Mouse (Mus musculus): ENCODE measurements around the gene Pygm. TPM values are rescaled to one million over a fixed set of nuclear protein-coding genes. Genes with fewer than 3 reads are reported as not detected.
A peak's percentile ranks its signal among the peaks of the same experiment; 100 is the strongest.

The Pygm gene
- polyA plus RNA-seq (2016; fragmentation: Nextera tagmentation; extraction: Ambion mirVana) = 2.1 and 2.7 TPM in 2 replicates

GRCm38 (mm10) chr19:6384128-6384527 is at the start of gene Pygm:
TSS of gene Pygm (plus strand) at chr19:6384399.
- Histone ChIP-seq H3K27ac (replicated peaks) (peak within 1 kb of the TSS; percentile 64), H3K9me3 (replicated peaks) (no peaks in the 10 kb centered on the region), H3K4me1 (peaks cover 39% of the 10 kb centered on the region), H3K4me3 (peak within 1 kb of the TSS; percentile 0; the same call in 1 of the 2 replicates), H3K27me3 (ENCODE audit: low read depth, poor library complexity, severe bottlenecking) (peaks cover 23% of the 10 kb centered on the region), H3K36me3 (peaks cover 20% of the 10 kb centered on the region)
- WGBS = 20% methylated on average over 7 of the region's 7 CpGs
- DNase-seq (ENCODE audit: low spot score) = no peak

DNA sequence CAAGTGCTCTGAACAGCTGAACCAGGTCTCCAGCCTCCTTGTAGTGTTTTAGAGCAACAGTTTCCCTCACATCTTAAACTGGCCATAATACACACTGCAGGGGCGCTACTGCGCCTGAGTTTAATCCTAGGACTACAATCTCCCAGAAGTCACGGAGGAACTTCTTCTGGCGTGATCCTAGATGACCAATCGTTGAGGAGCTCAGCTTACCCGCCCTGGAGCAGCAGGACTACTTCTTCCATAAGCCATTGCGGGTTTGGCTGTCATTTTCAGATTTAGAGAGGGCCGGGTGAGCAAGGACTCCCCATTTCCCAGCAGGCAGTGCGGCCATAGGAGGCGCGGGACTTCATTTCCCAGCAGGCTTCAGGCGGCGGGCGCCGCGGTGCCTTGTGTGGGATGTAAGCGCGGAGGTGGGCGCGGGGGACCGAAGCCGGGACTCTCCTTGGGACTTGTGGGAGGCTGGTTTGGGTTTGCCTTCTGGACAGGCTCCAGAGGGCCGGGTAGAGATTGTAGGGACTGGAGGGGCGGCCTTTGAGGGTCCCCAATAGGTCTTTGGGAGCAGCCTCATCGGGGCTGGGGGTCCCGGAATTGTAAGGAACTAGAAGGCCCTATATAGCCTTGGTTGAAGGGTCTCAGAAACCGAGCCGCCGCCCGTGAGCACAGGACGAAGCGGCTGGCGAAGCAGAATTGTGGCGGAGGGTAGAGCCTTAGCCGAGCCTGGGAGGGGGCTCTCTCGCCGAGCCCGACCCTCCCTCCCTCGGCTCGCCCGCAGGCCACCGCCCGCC is 49.3 kb upstream of the Pygm start, which contains the start of gene Men1:
Gene Men1, plus strand, starts transcription at position 307 of the 785 bp plus-strand sequence.
- H3K27ac ChIP-seq (replicated peaks) = peak within 1 kb of the TSS; percentile 90
- H3K4me1 ChIP-seq = peaks cover 45% of the 10 kb centered on the region
- DNase-seq (ENCODE audit: low spot score) = peak; percentile 96
- H3K27me3 ChIP-seq (ENCODE audit: low read depth, poor library complexity, severe bottlenecking) = no peaks in the 10 kb centered on the region
- under 1% methylated on average over 40 of the region's 43 CpGs for WGBS
- H3K36me3 ChIP-seq = peaks cover 34% of the 10 kb centered on the region
- H3K4me3 ChIP-seq = peak within 1 kb of the TSS; percentile 92
- no peaks in the 10 kb centered on the region for H3K9me3 ChIP-seq (replicated peaks)

- no peaks in the 10 kb centered on the region for H3K27me3 ChIP-seq (ENCODE audit: low read depth, poor library complexity, severe bottlenecking)
- H3K9me3 ChIP-seq (replicated peaks) = no peaks in the 10 kb centered on the region
- H3K4me1 ChIP-seq = peaks cover 50% of the 10 kb centered on the region
- peak overlapping the region; percentile 92 for H3K4me3 ChIP-seq
- DNase-seq (ENCODE audit: low spot score) = no peak
- H3K27ac ChIP-seq (replicated peaks) = peak overlapping the region; percentile 90
- peaks cover 39% of the 10 kb centered on the region for H3K36me3 ChIP-seq
- WGBS = 1% methylated on average over 25 of the region's 25 CpGs
Observed at GRCm38 (mm10) chr19:6335458-6335827, 48.8 kb upstream of the Pygm start.

DNA sequence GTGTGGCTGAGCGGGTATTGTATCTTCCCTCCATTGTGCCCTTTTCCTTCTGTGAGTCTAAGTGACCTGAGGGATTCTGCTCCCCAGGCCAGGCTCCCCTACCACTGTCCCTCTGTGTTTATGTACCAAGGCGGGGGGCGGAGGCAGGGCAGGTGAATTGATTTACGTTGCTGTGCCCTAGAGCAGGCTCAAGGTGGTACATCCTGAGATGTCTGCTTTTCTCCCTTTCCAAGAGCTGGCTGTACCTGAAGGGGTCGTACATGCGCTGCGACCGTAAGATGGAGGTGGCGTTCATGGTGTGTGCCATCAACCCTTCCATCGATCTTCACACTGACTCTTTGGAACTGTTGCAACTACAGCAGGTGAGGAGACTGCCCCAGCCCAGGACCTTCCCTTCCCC is 47.3 kb upstream of the Pygm start:
- WGBS = 96% methylated on average over 10 of the region's 10 CpGs
- Histone ChIP-seq H3K36me3 (peaks cover 43% of the 10 kb centered on the region), H3K9me3 (replicated peaks) (no peaks in the 10 kb centered on the region), H3K4me3 (peak overlapping the region; percentile 92), H3K27me3 (ENCODE audit: low read depth, poor library complexity, severe bottlenecking) (peaks cover 5% of the 10 kb centered on the region; the same call in 1 of the 2 replicates), H3K27ac (replicated peaks) (no peak overlapping the region), H3K4me1 (peaks cover 63% of the 10 kb centered on the region)
- no peak for DNase-seq (ENCODE audit: low spot score)

- peaks cover 68% of the 10 kb centered on the region for H3K4me1 ChIP-seq
- H3K4me3 ChIP-seq = peak overlapping the region; percentile 18; the same call in 1 of the 2 replicates
- 95% methylated on average over 7 of the region's 7 CpGs for WGBS
- H3K9me3 ChIP-seq (replicated peaks) = no peaks in the 10 kb centered on the region
- peaks cover 56% of the 10 kb centered on the region for H3K36me3 ChIP-seq
- no peak for DNase-seq (ENCODE audit: low spot score)
- no peak overlapping the region for H3K27ac ChIP-seq (replicated peaks)
- H3K27me3 ChIP-seq (ENCODE audit: low read depth, poor library complexity, severe bottlenecking) = peaks cover 10% of the 10 kb centered on the region; the same call in 1 of the 2 replicates
Observed at GRCm38 (mm10) chr19:6338171-6338570, 46.0 kb upstream of the Pygm start.

DNA sequence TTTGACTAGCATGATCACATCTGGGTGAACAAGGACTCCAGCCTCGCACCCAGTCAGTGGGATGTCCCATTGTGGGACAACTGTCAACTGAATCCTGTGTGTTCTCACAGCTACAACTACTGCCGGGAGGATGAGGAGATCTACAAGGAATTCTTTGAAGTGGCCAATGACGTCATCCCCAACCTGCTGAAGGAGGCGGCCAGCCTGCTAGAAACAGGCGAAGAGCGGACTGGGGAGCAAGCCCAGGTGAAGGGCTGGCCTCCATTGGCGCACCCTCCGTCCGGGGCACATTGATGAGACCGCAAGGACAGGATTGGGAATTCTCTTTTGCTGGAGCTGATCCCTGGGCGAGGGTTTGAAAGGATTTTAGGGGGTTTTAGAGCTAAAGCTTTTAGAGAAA is 45.5 kb upstream of the Pygm start:
- Histone ChIP-seq H3K27ac (replicated peaks) (no peak overlapping the region), H3K4me3 (no peak overlapping the region), H3K36me3 (peaks cover 61% of the 10 kb centered on the region), H3K27me3 (ENCODE audit: low read depth, poor library complexity, severe bottlenecking) (peaks cover 10% of the 10 kb centered on the region; the same call in 1 of the 2 replicates), H3K4me1 (peaks cover 68% of the 10 kb centered on the region), H3K9me3 (replicated peaks) (no peaks in the 10 kb centered on the region)
- 91% methylated on average over 11 of the region's 11 CpGs for WGBS
- DNase-seq (ENCODE audit: low spot score) = no peak

DNA sequence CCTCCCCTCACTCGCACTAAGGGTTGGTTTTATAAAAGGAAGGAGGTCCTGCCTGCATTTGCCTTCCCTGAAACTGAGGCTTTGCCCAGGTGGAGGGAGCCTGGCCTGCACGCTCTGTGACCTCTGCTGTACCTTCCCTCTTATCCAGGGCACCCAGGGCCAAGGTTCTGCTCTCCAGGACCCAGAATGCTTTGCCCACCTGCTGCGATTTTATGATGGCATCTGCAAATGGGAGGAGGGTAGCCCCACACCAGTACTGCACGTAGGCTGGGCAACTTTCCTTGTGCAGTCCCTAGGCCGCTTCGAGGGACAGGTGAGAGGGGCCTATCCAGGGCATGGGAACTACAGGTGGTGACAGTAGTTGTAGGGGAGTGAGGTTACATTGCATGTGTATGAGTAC is 45.0 kb upstream of the Pygm start:
- Histone ChIP-seq H3K4me1 (peaks cover 64% of the 10 kb centered on the region), H3K27ac (replicated peaks) (no peak overlapping the region), H3K9me3 (replicated peaks) (no peaks in the 10 kb centered on the region), H3K4me3 (no peak overlapping the region), H3K27me3 (ENCODE audit: low read depth, poor library complexity, severe bottlenecking) (peaks cover 10% of the 10 kb centered on the region; the same call in 1 of the 2 replicates), H3K36me3 (peaks cover 66% of the 10 kb centered on the region)
- DNase-seq (ENCODE audit: low spot score) = no peak
- 91% methylated on average over 6 of the region's 6 CpGs for WGBS

GRCm38 (mm10) chr19:6339890-6340504 is 44.2 kb upstream of the Pygm start:
- Histone ChIP-seq H3K27ac (replicated peaks) (no peak overlapping the region), H3K4me1 (peaks cover 57% of the 10 kb centered on the region), H3K9me3 (replicated peaks) (no peaks in the 10 kb centered on the region), H3K36me3 (peaks cover 73% of the 10 kb centered on the region), H3K4me3 (peak overlapping the region; percentile 20; the same call in 1 of the 2 replicates), H3K27me3 (ENCODE audit: low read depth, poor library complexity, severe bottlenecking) (peaks cover 10% of the 10 kb centered on the region; the same call in 1 of the 2 replicates)
- WGBS = 67% methylated on average over 15 of the region's 15 CpGs
- no peak for DNase-seq (ENCODE audit: low spot score)

DNA sequence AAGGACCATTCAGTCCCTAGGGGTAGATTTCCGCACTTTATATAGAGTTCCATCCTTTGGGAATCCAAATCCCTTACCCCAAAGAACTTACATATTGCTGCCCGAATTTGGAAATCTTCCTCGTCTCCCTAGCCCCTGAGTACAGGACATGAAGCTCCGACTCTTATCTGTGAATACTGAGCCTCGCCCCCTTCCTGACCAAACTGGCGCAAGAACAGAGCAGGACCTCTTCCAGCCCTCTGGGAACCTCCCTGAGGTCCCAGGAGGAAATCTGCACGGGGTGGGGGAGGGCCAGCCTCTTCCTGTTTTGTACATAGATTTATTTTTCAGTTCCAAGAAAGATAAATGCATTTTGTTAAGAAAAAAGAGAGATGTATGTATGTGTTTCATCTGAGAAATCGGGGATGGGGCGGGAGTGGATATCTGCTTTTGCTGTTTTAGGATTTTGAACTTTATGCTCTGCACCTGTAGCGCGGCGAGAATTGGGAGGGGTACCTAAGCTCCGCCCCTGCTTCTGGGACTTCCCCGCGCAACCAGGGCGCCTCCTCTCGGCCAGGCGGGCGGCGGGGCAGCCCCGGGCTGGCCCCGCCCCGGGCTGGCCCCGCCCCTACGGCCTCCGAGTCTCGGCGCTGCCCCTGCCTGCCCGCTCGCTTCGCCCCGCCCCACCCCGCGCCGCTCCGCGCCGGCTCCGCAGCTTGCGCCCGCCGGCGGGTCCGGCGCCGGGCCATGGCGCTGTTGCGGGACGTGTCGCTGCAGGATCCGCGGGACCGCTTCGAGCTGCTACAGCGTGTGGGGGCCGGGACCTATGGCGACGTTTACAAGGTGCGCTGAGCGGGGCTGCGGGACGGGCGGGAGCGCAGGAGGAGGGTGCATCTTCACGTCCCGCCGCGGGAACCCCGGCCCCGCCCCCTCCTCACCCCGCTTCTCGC is 43.4 kb upstream of the Pygm start, which contains the start of gene Map4k2:
Gene Map4k2, plus strand, starts transcription at position 612 of the 929 bp plus-strand sequence.
- Histone ChIP-seq H3K4me1 (peaks cover 52% of the 10 kb centered on the region), H3K36me3 (peaks cover 80% of the 10 kb centered on the region), H3K4me3 (peak within 1 kb of the TSS; percentile 77), H3K27ac (replicated peaks) (peak within 1 kb of the TSS; percentile 82), H3K27me3 (ENCODE audit: low read depth, poor library complexity, severe bottlenecking) (peaks cover 10% of the 10 kb centered on the region; the same call in 1 of the 2 replicates), H3K9me3 (replicated peaks) (no peaks in the 10 kb centered on the region)
- DNase-seq (ENCODE audit: low spot score) = peak; percentile 75
- 7% methylated on average over 71 of the region's 72 CpGs for WGBS

DNA sequence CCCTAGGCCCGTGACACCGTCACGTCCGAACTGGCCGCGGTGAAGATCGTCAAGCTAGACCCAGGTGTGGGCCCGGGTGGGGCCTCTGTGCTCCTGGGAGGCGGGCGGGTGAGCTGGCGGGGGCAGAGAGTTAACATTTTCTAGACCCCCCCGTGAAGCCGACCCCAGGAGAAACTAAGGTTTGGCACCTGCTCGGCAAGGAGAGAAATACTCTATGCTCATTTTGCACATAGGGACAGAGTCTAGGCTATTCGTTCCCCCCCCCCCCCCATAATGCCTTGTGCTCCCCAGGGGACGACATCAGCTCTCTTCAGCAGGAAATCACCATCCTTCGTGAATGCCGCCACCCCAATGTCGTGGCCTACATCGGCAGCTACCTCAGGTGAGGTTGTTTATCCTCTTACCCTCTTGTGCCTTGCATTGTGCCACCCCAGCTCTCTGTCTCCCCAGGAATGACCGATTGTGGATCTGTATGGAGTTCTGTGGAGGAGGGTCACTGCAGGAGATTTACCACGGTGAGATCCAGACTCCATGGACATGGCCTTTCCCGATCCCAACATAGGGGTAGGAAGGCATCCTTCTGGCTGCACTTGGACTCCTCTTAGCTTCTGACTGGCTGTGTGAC is 42.6 kb upstream of the Pygm start:
- DNase-seq (ENCODE audit: low spot score) = no peak
- Histone ChIP-seq H3K36me3 (peaks cover 87% of the 10 kb centered on the region), H3K27me3 (ENCODE audit: low read depth, poor library complexity, severe bottlenecking) (peaks cover 10% of the 10 kb centered on the region; the same call in 1 of the 2 replicates), H3K4me3 (peak overlapping the region; percentile 77), H3K9me3 (replicated peaks) (no peaks in the 10 kb centered on the region), H3K27ac (replicated peaks) (peak overlapping the region; percentile 82), H3K4me1 (peaks cover 44% of the 10 kb centered on the region)
- WGBS = 14% methylated on average over 23 of the region's 23 CpGs

DNA sequence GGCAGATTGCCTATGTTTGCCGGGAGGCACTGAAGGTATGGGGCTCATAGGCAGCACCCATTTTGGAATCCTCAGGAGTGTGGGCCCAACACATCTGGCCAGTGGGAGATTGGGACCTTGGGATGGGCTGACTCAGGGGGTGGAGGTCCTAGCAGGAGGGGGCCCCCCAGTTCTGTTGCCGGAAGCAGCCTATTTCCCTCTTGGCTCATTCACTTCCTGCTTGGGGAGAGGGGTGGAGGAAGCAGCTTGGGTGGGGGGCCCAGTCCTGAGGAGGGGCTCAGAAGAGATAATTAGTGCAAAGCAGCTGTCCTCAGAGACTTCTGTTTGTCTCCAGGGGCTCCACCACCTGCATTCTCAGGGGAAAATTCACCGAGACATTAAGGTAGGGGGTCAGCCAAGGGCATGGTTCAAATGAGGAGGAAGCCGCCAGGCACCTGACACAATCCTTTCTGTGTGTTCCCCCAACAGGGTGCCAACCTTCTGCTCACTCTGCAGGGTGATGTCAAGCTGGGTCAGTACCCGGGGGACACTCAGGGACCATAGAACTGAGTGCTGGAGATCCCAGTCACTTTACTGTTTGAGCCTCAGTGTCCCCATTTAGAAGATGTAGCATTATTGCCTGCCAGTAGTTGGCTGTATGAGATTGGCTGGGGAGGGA is 41.8 kb upstream of the Pygm start:
- Histone ChIP-seq H3K36me3 (peaks cover 87% of the 10 kb centered on the region), H3K27ac (replicated peaks) (0 out of 2 replicates have a peak overlapping the region, but pooled peaks have one; percentile 23), H3K9me3 (replicated peaks) (no peaks in the 10 kb centered on the region), H3K4me1 (peaks cover 36% of the 10 kb centered on the region), H3K27me3 (ENCODE audit: low read depth, poor library complexity, severe bottlenecking) (peaks cover 10% of the 10 kb centered on the region; the same call in 1 of the 2 replicates), H3K4me3 (peak overlapping the region; percentile 77)
- WGBS = 85% methylated on average over 5 of the region's 5 CpGs
- DNase-seq (ENCODE audit: low spot score) = no peak
